Mouse (Mus musculus) heart, adult 2 months (tissue): ENCODE measurements around the gene Ppm1e.

ENCODE experiments used
- CTCF ChIP-seq: fragments of 200-600 bp; IDR thresholded peaks from 2 replicates; pipeline ENCODE4 v1.8.1; 2022; ENCODE audit warnings: antibody characterized with exemption, mild to moderate bottlenecking, moderate library complexity
- EP300 ChIP-seq: fragments of 200-500 bp; IDR thresholded peaks from 2 replicates; pipeline ENCODE4 v1.6.1; 2011; ENCODE audit warnings: low read depth, low read length, control low read depth; ENCODE audit not compliant: insufficient read depth
- POLR2A ChIP-seq: fragments of 200-500 bp; IDR thresholded peaks from 2 replicates; pipeline ENCODE4 v1.6.1; 2011; ENCODE audit warnings: mild to moderate bottlenecking, low read depth, low read length, control low read depth; ENCODE audit not compliant: insufficient read depth

GRCm38 (mm10) chr11:87295636-87296035 lies 63.2 kb downstream of the Ppm1e start:
- no peak for TF ChIP-seq CTCF
- TF ChIP-seq POLR2A, result no peak
- no peak for TF ChIP-seq EP300
